Mouse (Mus musculus): Measurements from ENCODE around the gene Rhox3a2. TPM values are rescaled to one million over a fixed set of nuclear protein-coding genes. Genes with fewer than 3 reads are reported as not detected.
"Not testable (repeated sequence)": the region's sequence is repeated elsewhere in the genome, so short reads cannot be mapped to it uniquely, and the experiment has no call there.

The Rhox3a2 gene
- not detected for total RNA-seq (2021)
- long read RNA-seq, experiment 1 = 0 reads
- long read RNA-seq, experiment 2 = 0 reads

GRCm38 (mm10) chrX:37379728-37380127, at the start of gene Rhox3a2:
Rhox3a2 (plus strand) TSS chrX:37380028.
- DNase-seq = not testable (repeated sequence)

- DNase-seq = not testable (repeated sequence)
Measured at GRCm38 (mm10) chrX:37390548-37390947, 10.7 kb downstream of the Rhox3a2 start, which contains the start of gene Rhox4a2. Rhox4a2 (plus strand) TSS chrX:37390848.

GRCm38 (mm10) chrX:37411767-37412166, 31.9 kb downstream of the Rhox3a2 start, which contains the start of gene Rhox2b:
Rhox2b (plus strand) TSS chrX:37412067.
- not testable (repeated sequence) for DNase-seq

GRCm38 (mm10) chrX:37432194-37432593, 52.4 kb downstream of the Rhox3a2 start, which contains the start of gene Rhox4b:
Rhox4b (plus strand) TSS chrX:37432494.
- DNase-seq = not testable (repeated sequence)

Other genes with a start within 250 kb of the Rhox3a2 start
- not detected for gene Akap14, start 211.2 kb upstream of the Rhox3a2 start, total RNA-seq (2021)
- 100 to 1,000 TPM; 318 to 357 TPM for gene Ndufa1, start 188.9 kb upstream of the Rhox3a2 start, total RNA-seq (2021)
- gene Rnf113a1, start 188.8 kb upstream of the Rhox3a2 start, total RNA-seq (2021) = 1 to 10 TPM; 2.8 to 2.9 TPM
- not detected for gene Gm9, start 169.0 kb upstream of the Rhox3a2 start, total RNA-seq (2021)
- gene Rhox1, start 157.8 kb upstream of the Rhox3a2 start, total RNA-seq (2021) = not detected
- not detected for gene Rhox2a, start 135.1 kb upstream of the Rhox3a2 start, total RNA-seq (2021)
- gene Rhox3a, start 130.1 kb upstream of the Rhox3a2 start, total RNA-seq (2021) = not detected
- not detected for gene Rhox4a, start 114.7 kb upstream of the Rhox3a2 start, total RNA-seq (2021)
- not detected for gene Rhox4a2, start 10.8 kb downstream of the Rhox3a2 start, total RNA-seq (2021)
- gene Rhox2b, start 32.0 kb downstream of the Rhox3a2 start, total RNA-seq (2021) = not detected
- not detected for gene Rhox4b, start 52.5 kb downstream of the Rhox3a2 start, total RNA-seq (2021)
- gene Rhox2c, start 73.7 kb downstream of the Rhox3a2 start, total RNA-seq (2021) = not detected
- gene Rhox3c, start 78.6 kb downstream of the Rhox3a2 start, total RNA-seq (2021) = not detected
- gene Rhox4c, start 100.3 kb downstream of the Rhox3a2 start, total RNA-seq (2021) = not detected
- gene Rhox2d, start 113.4 kb downstream of the Rhox3a2 start, total RNA-seq (2021) = not detected
- not detected for gene Rhox4d, start 134.3 kb downstream of the Rhox3a2 start, total RNA-seq (2021)
- gene Rhox2e, start 150.4 kb downstream of the Rhox3a2 start, total RNA-seq (2021) = not detected
- gene Rhox3e, start 162.0 kb downstream of the Rhox3a2 start, total RNA-seq (2021) = under 1 TPM in 1 of 2 experiments, not detected in 1; 0.52 TPM
- gene Rhox4e, start 177.4 kb downstream of the Rhox3a2 start, total RNA-seq (2021) = not detected
- gene Rhox2f, start 191.4 kb downstream of the Rhox3a2 start, total RNA-seq (2021) = not detected
- not detected for gene Rhox3f, start 201.0 kb downstream of the Rhox3a2 start, total RNA-seq (2021)
- gene Rhox4f, start 227.7 kb downstream of the Rhox3a2 start, total RNA-seq (2021) = not detected
- gene Rhox3g, start 248.6 kb downstream of the Rhox3a2 start, total RNA-seq (2021) = not detected